ENCODE assay signal across 8 mouse cellular contexts in genomic region chr10:67536621-67537141, GRCm38 (mm10). TPM values are rescaled to one million over a fixed set of nuclear protein-coding genes. Genes with fewer than 3 reads are reported as not detected.
DNase-seq lines count a peak whose midpoint lies in the region; ATAC-seq and TF ChIP-seq lines count a peak whose summit lies in the region.

No protein-coding gene starts in this region.

- no peaks in the 10 kb centered on the region for H3K36me3 ChIP-seq in heart, embryonic 11.5 days (ENCODE audit: control insufficient read depth, insufficient read depth, low read length)
- H3K36me3 ChIP-seq in kidney, embryonic 15.5 days: no peaks in the 10 kb centered on the region
- no peaks in the 10 kb centered on the region for H3K36me3 ChIP-seq in lung, embryonic 14.5 days (ENCODE audit: insufficient read depth)
- H3K36me3 ChIP-seq in neural tube, embryonic 14.5 days (ENCODE audit: control insufficient read depth, insufficient read depth, low read length): no peaks in the 10 kb centered on the region

- peaks cover 25% of the 10 kb centered on the region for H3K4me1 ChIP-seq in heart, embryonic 11.5 days (ENCODE audit: control insufficient read depth, insufficient read depth, low read length)
- peaks cover 52% of the 10 kb centered on the region for H3K4me1 ChIP-seq in kidney, embryonic 15.5 days
- H3K4me1 ChIP-seq in lung, embryonic 14.5 days (ENCODE audit: insufficient read depth): peaks cover 5% of the 10 kb centered on the region; the same call in 1 of the 2 replicates
- peaks cover 36% of the 10 kb centered on the region for H3K4me1 ChIP-seq in neural tube, embryonic 14.5 days (ENCODE audit: control insufficient read depth, insufficient read depth, low read length)

- no peaks in the 10 kb centered on the region for H3K9me3 ChIP-seq in heart, embryonic 11.5 days (replicated peaks; ENCODE audit: control insufficient read depth, low read length)
- H3K9me3 ChIP-seq in kidney, embryonic 15.5 days (replicated peaks): no peaks in the 10 kb centered on the region
- H3K9me3 ChIP-seq in lung, embryonic 14.5 days (ENCODE audit: low read depth, low read length): no peaks in the 10 kb centered on the region
- H3K9me3 ChIP-seq in neural tube, embryonic 14.5 days (ENCODE audit: control insufficient read depth, low read length): no peaks in the 10 kb centered on the region

- DNase-seq in urinary bladder, postnatal 25 days (ENCODE audit: low spot score): peak; percentile 31
- no peak for DNase-seq in urinary bladder, postnatal 10 days (ENCODE audit: low spot score)
- peak; percentile 47 for DNase-seq in embryo, embryonic 11 days
- peak; percentile 42 for DNase-seq in lung, embryonic 14.5 days
- peak; percentile 51 to 63 for DNase-seq in thymus, adult 18-20 months

- H3K27me3 ChIP-seq in heart, embryonic 11.5 days (ENCODE audit: control insufficient read depth, insufficient read depth, low read length): peaks cover 74% of the 10 kb centered on the region
- peaks cover 85% of the 10 kb centered on the region for H3K27me3 ChIP-seq in kidney, embryonic 15.5 days
- peaks cover 79% of the 10 kb centered on the region for H3K27me3 ChIP-seq in lung, embryonic 14.5 days (ENCODE audit: insufficient read depth, low read length)
- H3K27me3 ChIP-seq in neural tube, embryonic 14.5 days (ENCODE audit: control insufficient read depth, insufficient read depth, low read length): peaks cover 78% of the 10 kb centered on the region

- TF ChIP-seq CTCF in lung, embryonic 14.5 days (IDR thresholded peaks at IDR 0.05; ENCODE audit: low read depth): no peak

- peak overlapping the region; percentile 98 for H3K4me2 ChIP-seq in heart, embryonic 11.5 days
- H3K4me2 ChIP-seq in kidney, embryonic 15.5 days: peak overlapping the region; percentile 98
- H3K4me2 ChIP-seq in lung, embryonic 14.5 days: peak overlapping the region; percentile 98
- peak overlapping the region; percentile 87 for H3K4me2 ChIP-seq in neural tube, embryonic 14.5 days (ENCODE audit: low read depth, low read length)

- H3K4me3 ChIP-seq in heart, embryonic 11.5 days (ENCODE audit: low read depth, low read length): peak overlapping the region; percentile 71
- H3K4me3 ChIP-seq in kidney, embryonic 15.5 days (replicated peaks): peak overlapping the region; percentile 65
- peak overlapping the region; percentile 55 for H3K4me3 ChIP-seq in lung, embryonic 14.5 days (ENCODE audit: low read depth, low read length)
- peak overlapping the region; percentile 53 for H3K4me3 ChIP-seq in neural tube, embryonic 14.5 days (ENCODE audit: low read depth, low read length)

- no peak; the same call in 1 of the 2 replicates for ATAC-seq in heart, embryonic 11.5 days (replicated peaks; ENCODE audit: insufficient number of reproducible peaks, low FRiP score, low TSS enrichment)
- ATAC-seq in kidney, embryonic 15.5 days (replicated peaks; ENCODE audit: low FRiP score): peak; percentile 42
- peak; percentile 37 for ATAC-seq in lung, embryonic 14.5 days (ENCODE audit: insufficient read depth)
- ATAC-seq in neural tube, embryonic 14.5 days (ENCODE audit: low read depth): peak; percentile 28

- WGBS in heart, embryonic 11.5 days (ENCODE audit: insufficient replicate concordance): 0% methylated on average over 30 of the region's 32 CpGs
- under 1% methylated on average over 23 of the region's 32 CpGs for WGBS in kidney, embryonic 15.5 days
- whole genome bisulfite sequencing in lung, embryonic 14.5 days: under 1% methylated on average over 26 of the region's 32 CpGs
- 1% methylated on average over 31 of the region's 32 CpGs for WGBS in neural tube, embryonic 14.5 days

- no peak overlapping the region; the same call in 1 of the 2 replicates for H3K27ac ChIP-seq in heart, embryonic 11.5 days (ENCODE audit: low read depth, low read length)
- H3K27ac ChIP-seq in kidney, embryonic 15.5 days: peak overlapping the region; percentile 54
- H3K27ac ChIP-seq in lung, embryonic 14.5 days (ENCODE audit: low read depth): no peak overlapping the region
- no peak overlapping the region for H3K27ac ChIP-seq in neural tube, embryonic 14.5 days (ENCODE audit: low read depth, low read length)

- H3K9ac ChIP-seq in heart, embryonic 11.5 days (ENCODE audit: low read depth, low read length): peak overlapping the region; percentile 61
- H3K9ac ChIP-seq in kidney, embryonic 15.5 days: peak overlapping the region; percentile 30
- H3K9ac ChIP-seq in lung, embryonic 14.5 days: peak overlapping the region; percentile 36
- peak overlapping the region; percentile 44; the same call in 1 of the 2 replicates for H3K9ac ChIP-seq in neural tube, embryonic 14.5 days (replicated peaks; ENCODE audit: low read depth, low read length)

RNA-seq across cellular contexts. Expression of gene Egr2, which starts 1.4 kb away (rescaled TPM):
- 0.11 TPM in 1 of 2 replicates, not detected in the other for polyA plus RNA-seq in heart, embryonic 11.5 days (2014; fragmentation: Nextera tagmentation; extraction: Ambion mirVana)
- polyA plus RNA-seq in kidney, embryonic 15.5 days (2015; fragmentation: Nextera tagmentation; extraction: Ambion mirVana): 0.52 and 1.1 TPM in 2 replicates
- polyA plus RNA-seq in lung, embryonic 14.5 days (2014; fragmentation: Nextera tagmentation; extraction: Ambion mirVana): 0.22 and 0.28 TPM in 2 replicates
- polyA plus RNA-seq in neural tube, embryonic 14.5 days (2014; fragmentation: Nextera tagmentation; extraction: Ambion mirVana): 0.56 and 1.0 TPM in 2 replicates

RNA-seq across cellular contexts. Expression of gene Ado, which starts 12.1 kb away (rescaled TPM):
- polyA plus RNA-seq in heart, embryonic 11.5 days (2014; fragmentation: Nextera tagmentation; extraction: Ambion mirVana): 54.3 and 57.7 TPM in 2 replicates
- polyA plus RNA-seq in kidney, embryonic 15.5 days (2015; fragmentation: Nextera tagmentation; extraction: Ambion mirVana): 70.1 and 72.4 TPM in 2 replicates
- polyA plus RNA-seq in lung, embryonic 14.5 days (2014; fragmentation: Nextera tagmentation; extraction: Ambion mirVana): 69.9 and 73.0 TPM in 2 replicates
- 102 and 109 TPM in 2 replicates for polyA plus RNA-seq in neural tube, embryonic 14.5 days (2014; fragmentation: Nextera tagmentation; extraction: Ambion mirVana)
